Mouse (Mus musculus) CH12.LX (cell line): Measurements from ENCODE around the gene Ptpn21. TPM values are rescaled to one million over a fixed set of nuclear protein-coding genes. Genes with fewer than 3 reads are reported as not detected.

Experiments
- DNase-seq: peaks from one replicate; pipeline ENCODE4 v3.0.0-alpha.2; 2013; ENCODE audit errors: extremely low read depth
- H3K27ac ChIP-seq: 2 replicates; pipeline ENCODE4 v1.5.1; 2012; ENCODE audit warnings: low read depth, mild to moderate bottlenecking, control low read depth, moderate library complexity; ENCODE audit not compliant: insufficient read depth
- H3K27me3 ChIP-seq: replicated peaks from 2 replicates; pipeline ENCODE3; 2012; ENCODE audit warnings: inconsistent platforms
- H3K36me3 ChIP-seq, 2 experiments: replicated peaks in 1 of 2; 2 replicates each; pipeline versions ENCODE3 to v1.6.1; 2012; ENCODE audit warnings: inconsistent platforms in 1 of 2, low read length in 1 of 2, mild to moderate bottlenecking in 1 of 2, mixed read lengths in 1 of 2, moderate library complexity in 1 of 2; ENCODE audit not compliant: control insufficient read depth in 1 of 2, insufficient read depth in 1 of 2
- H3K4me1 ChIP-seq, 2 experiments: 2 replicates each; pipeline ENCODE4 v1.6.1; 2012; ENCODE audit warnings: inconsistent platforms in 1 of 2, moderate library complexity in 1 of 2; ENCODE audit not compliant: insufficient read depth in 2 of 2, control insufficient read depth in 1 of 2
- H3K4me2 ChIP-seq: 2 replicates; pipeline ENCODE4 v1.6.1; 2012; ENCODE audit warnings: low read depth, mild to moderate bottlenecking, control low read depth; ENCODE audit not compliant: poor library complexity, insufficient read depth, severe bottlenecking
- H3K4me3 ChIP-seq, 3 experiments: fragments of 150-350 bp in 1 of 3; sonication (generic) in 1 of 3; replicated peaks in 1 of 3; 2 replicates each; pipeline versions ENCODE3 to v1.5.1; 2011 to 2012; ENCODE audit warnings: low read depth in 2 of 3, low read length in 2 of 3, mild to moderate bottlenecking in 2 of 3, moderate library complexity in 2 of 3, control low read depth in 1 of 3, improper control_type of control experiment in 1 of 3, inconsistent platforms in 1 of 3, mixed read lengths in 1 of 3; ENCODE audit not compliant: poor library complexity in 1 of 3
- H3K79me2 ChIP-seq: replicated peaks from 2 replicates; pipeline ENCODE4 v1.6.1; 2012; ENCODE audit warnings: mild to moderate bottlenecking, moderate library complexity; ENCODE audit not compliant: control insufficient read depth, poor library complexity, insufficient read depth, severe bottlenecking; ENCODE audit errors: extremely low read depth
- H3K9ac ChIP-seq: 2 replicates; pipeline ENCODE4 v1.6.1; 2012; ENCODE audit warnings: low read depth, mild to moderate bottlenecking, control low read depth, moderate library complexity; ENCODE audit not compliant: insufficient read depth
- H3K9me3 ChIP-seq: replicated peaks from 2 replicates; pipeline ENCODE3; 2012; ENCODE audit warnings: low read length, inconsistent platforms, mixed read lengths
- BHLHE40 ChIP-seq: IDR thresholded peaks from 2 replicates; pipeline ENCODE4 v1.6.1; 2011; ENCODE audit warnings: mild to moderate bottlenecking, low read depth, low read length, improper control_type of control experiment
- CHD1 ChIP-seq: IDR thresholded peaks from 2 replicates; pipeline ENCODE4 v1.6.1; 2012; ENCODE audit warnings: low read depth, low read length, improper control_type of control experiment, inconsistent platforms
- CHD2 ChIP-seq: IDR thresholded peaks from 2 replicates; pipeline ENCODE4 v1.6.1; 2011; ENCODE audit warnings: low read length, improper control_type of control experiment
- CTCF ChIP-seq, 2 experiments: IDR thresholded peaks in 1 of 2; conservative IDR thresholded peaks in 1 of 2; 2 replicates each; pipeline ENCODE4 v1.5.1; 2011 to 2012; ENCODE audit warnings: low read depth in 2 of 2, low read length in 2 of 2, improper control_type of control experiment in 1 of 2, inconsistent platforms in 1 of 2, mild to moderate bottlenecking in 1 of 2, moderate library complexity in 1 of 2
- E2F4 ChIP-seq: IDR thresholded peaks from 2 replicates; pipeline ENCODE4 v1.6.1; 2011; ENCODE audit warnings: low read depth, low read length, improper control_type of control experiment; ENCODE audit not compliant: insufficient replicate concordance
- ELF1 ChIP-seq: IDR thresholded peaks from 2 replicates; pipeline ENCODE4 v1.6.1; 2014; ENCODE audit warnings: low read depth, mild to moderate bottlenecking, inconsistent platforms, low read length, improper control_type of control experiment
- EP300 ChIP-seq: IDR thresholded peaks from 2 replicates; pipeline ENCODE4 v1.6.1; 2011; ENCODE audit warnings: low read length, improper control_type of control experiment
- ETS1 ChIP-seq: conservative IDR thresholded peaks from 2 replicates; pipeline ENCODE4 v1.6.1; 2012; ENCODE audit warnings: low read depth, mild to moderate bottlenecking, inconsistent platforms, low read length, improper control_type of control experiment, moderate library complexity
- GABPA ChIP-seq: IDR thresholded peaks from 2 replicates; pipeline ENCODE4 v1.6.1; 2012; ENCODE audit warnings: low read depth, low read length, improper control_type of control experiment, inconsistent platforms; ENCODE audit not compliant: insufficient replicate concordance
- HCFC1 ChIP-seq: IDR thresholded peaks from 2 replicates; pipeline ENCODE4 v1.6.1; 2012; ENCODE audit warnings: low read depth, mild to moderate bottlenecking, inconsistent platforms, low read length, improper control_type of control experiment
- IRF4 ChIP-seq: IDR thresholded peaks from 2 replicates; pipeline ENCODE4 v1.6.1; 2014; ENCODE audit warnings: low read depth, mild to moderate bottlenecking, inconsistent platforms, low read length, improper control_type of control experiment
- JUN ChIP-seq: IDR thresholded peaks from 2 replicates; pipeline ENCODE4 v1.6.1; 2011; ENCODE audit warnings: low read depth, mild to moderate bottlenecking, low read length, improper control_type of control experiment, moderate library complexity; ENCODE audit not compliant: insufficient read depth
- JUND ChIP-seq: conservative IDR thresholded peaks from 2 replicates; pipeline ENCODE4 v1.6.1; 2011; ENCODE audit warnings: low read depth, low read length, improper control_type of control experiment
- KAT2A ChIP-seq: IDR thresholded peaks from 2 replicates; pipeline ENCODE4 v1.6.1; 2012; ENCODE audit warnings: low read length, improper control_type of control experiment, inconsistent platforms; ENCODE audit not compliant: insufficient replicate concordance
- MAFK ChIP-seq: IDR thresholded peaks from 2 replicates; pipeline ENCODE4 v1.6.1; 2011; ENCODE audit warnings: low read length, improper control_type of control experiment; ENCODE audit not compliant: insufficient replicate concordance
- MAX ChIP-seq: IDR thresholded peaks from 2 replicates; pipeline ENCODE4 v1.6.1; 2011; ENCODE audit warnings: low read length, improper control_type of control experiment
- MAZ ChIP-seq: IDR thresholded peaks from 2 replicates; pipeline ENCODE4 v1.6.1; 2012; ENCODE audit warnings: low read depth, mild to moderate bottlenecking, inconsistent platforms, low read length, improper control_type of control experiment, moderate library complexity
- MEF2A ChIP-seq: IDR thresholded peaks from 2 replicates; pipeline ENCODE4 v1.6.1; 2014; ENCODE audit warnings: low read depth, mild to moderate bottlenecking, inconsistent platforms, low read length, improper control_type of control experiment, borderline replicate concordance
- MXI1 ChIP-seq: IDR thresholded peaks from 2 replicates; pipeline ENCODE4 v1.6.1; 2011; ENCODE audit warnings: mild to moderate bottlenecking, low read depth, low read length, improper control_type of control experiment
- MYC ChIP-seq: IDR thresholded peaks from 2 replicates; pipeline ENCODE4 v1.6.1; 2011; ENCODE audit warnings: low read depth, mild to moderate bottlenecking, improper control_type of control experiment, low read length
- NELFE ChIP-seq: IDR thresholded peaks from 2 replicates; pipeline ENCODE4 v1.6.1; 2011; ENCODE audit warnings: low read depth, low read length, improper control_type of control experiment
- NRF1 ChIP-seq: IDR thresholded peaks from 2 replicates; pipeline ENCODE4 v1.6.1; 2014; ENCODE audit warnings: low read depth, mild to moderate bottlenecking, inconsistent platforms, low read length, improper control_type of control experiment, moderate library complexity
- PAX5 ChIP-seq: IDR thresholded peaks from 2 replicates; pipeline ENCODE4 v1.6.1; 2012; ENCODE audit warnings: low read length, inconsistent platforms, mixed read lengths
- POLR2A ChIP-seq: IDR thresholded peaks from 2 replicates; pipeline ENCODE4 v1.6.1; 2011; ENCODE audit warnings: low read depth, mild to moderate bottlenecking, improper control_type of control experiment, low read length
- POLR2AphosphoS2 ChIP-seq: IDR thresholded peaks from 2 replicates; pipeline ENCODE4 v1.6.1; 2011; ENCODE audit warnings: low read depth, low read length, improper control_type of control experiment
- RAD21 ChIP-seq: IDR thresholded peaks from 2 replicates; pipeline ENCODE4 v1.6.1; 2011; ENCODE audit warnings: low read depth, mild to moderate bottlenecking, low read length, improper control_type of control experiment, moderate library complexity
- RCOR1 ChIP-seq: conservative IDR thresholded peaks from 2 replicates; pipeline ENCODE4 v1.6.1; 2012; ENCODE audit warnings: low read depth, mild to moderate bottlenecking, inconsistent platforms, low read length, improper control_type of control experiment
- SIN3A ChIP-seq: IDR thresholded peaks from 2 replicates; pipeline ENCODE4 v1.6.1; 2012; ENCODE audit warnings: low read length, improper control_type of control experiment, inconsistent platforms
- SMC3 ChIP-seq: IDR thresholded peaks from 2 replicates; pipeline ENCODE4 v1.6.1; 2011; ENCODE audit warnings: low read depth, low read length, improper control_type of control experiment
- TBP ChIP-seq: conservative IDR thresholded peaks from 2 replicates; pipeline ENCODE4 v1.6.1; 2011; ENCODE audit warnings: low read depth, low read length, improper control_type of control experiment
- TCF12 ChIP-seq: IDR thresholded peaks from 2 replicates; pipeline ENCODE4 v1.6.1; 2014; ENCODE audit warnings: low read depth, mild to moderate bottlenecking, inconsistent platforms, low read length, improper control_type of control experiment
- UBTF ChIP-seq: IDR thresholded peaks from 2 replicates; pipeline ENCODE4 v1.6.1; 2012; ENCODE audit warnings: low read depth, mild to moderate bottlenecking, inconsistent platforms, low read length, improper control_type of control experiment, moderate library complexity
- USF1 ChIP-seq: IDR thresholded peaks from 2 replicates; pipeline ENCODE4 v1.6.1; 2014; ENCODE audit warnings: low read depth, mild to moderate bottlenecking, inconsistent platforms, low read length, improper control_type of control experiment
- USF2 ChIP-seq: conservative IDR thresholded peaks from 2 replicates; pipeline ENCODE4 v1.6.1; 2011; ENCODE audit warnings: low read depth, low read length, improper control_type of control experiment
- ZC3H11A ChIP-seq: IDR thresholded peaks from 2 replicates; pipeline ENCODE4 v1.6.1; 2012; ENCODE audit warnings: low read depth, mild to moderate bottlenecking, inconsistent platforms, low read length, improper control_type of control experiment
- ZKSCAN1 ChIP-seq: IDR thresholded peaks from 2 replicates; pipeline ENCODE4 v1.6.1; 2012; ENCODE audit warnings: low read depth, inconsistent platforms, low read length, improper control_type of control experiment, borderline replicate concordance
- ZMIZ1 ChIP-seq: IDR thresholded peaks from 2 replicates; pipeline ENCODE4 v1.6.1; 2012; ENCODE audit warnings: low read depth, mild to moderate bottlenecking, inconsistent platforms, low read length, improper control_type of control experiment
- ZNF384 ChIP-seq: IDR thresholded peaks from 2 replicates; pipeline ENCODE4 v1.6.1; 2012; ENCODE audit warnings: low read depth, low read length, improper control_type of control experiment, inconsistent platforms
- dilution Hi-C: fragments of 300-500 bp; cut with MboI; formaldehyde crosslinking; loops from 2 replicates; pipeline ENCODE4 v1.14.3; 2020; ENCODE audit warnings: low sequenced_read_pairs; ENCODE audit not compliant: extremely low pct_unique_long_range_greater_than_20kb, extremely low pct_ligation_motif_present
- in situ Hi-C: fragments of 300-500 bp; cut with MboI; formaldehyde crosslinking; loops from 3 replicates; pipeline ENCODE4 v1.14.3; 2019; ENCODE audit warnings: low sequenced_read_pairs, low pct_ligation_motif_present, low pct_unique_long_range_greater_than_20kb, mixed read lengths
- polyA plus RNA-seq: library from polyadenylated mRNA; unstranded; fragments of >175 nt; gene quantifications from 2 replicates; pipeline ENCODE4 v1.2.1, GENCODE M21; 2012; ENCODE audit warnings: low read depth; ENCODE audit not compliant: insufficient read length
- total RNA-seq, 2 experiments: library from RNA; depleted of rRNA; stranded (reverse); fragments of 300-350 nt in 1 of 2; fragments of >200 nt in 1 of 2; gene quantifications; 2 replicates each; pipeline ENCODE4 v1.2.3; 2012 to 2014

Gene Ptpn21
- total and polyA plus RNA-seq, 3 experiments: 2.2 to 5.8 (median 3.5) TPM

DNA sequence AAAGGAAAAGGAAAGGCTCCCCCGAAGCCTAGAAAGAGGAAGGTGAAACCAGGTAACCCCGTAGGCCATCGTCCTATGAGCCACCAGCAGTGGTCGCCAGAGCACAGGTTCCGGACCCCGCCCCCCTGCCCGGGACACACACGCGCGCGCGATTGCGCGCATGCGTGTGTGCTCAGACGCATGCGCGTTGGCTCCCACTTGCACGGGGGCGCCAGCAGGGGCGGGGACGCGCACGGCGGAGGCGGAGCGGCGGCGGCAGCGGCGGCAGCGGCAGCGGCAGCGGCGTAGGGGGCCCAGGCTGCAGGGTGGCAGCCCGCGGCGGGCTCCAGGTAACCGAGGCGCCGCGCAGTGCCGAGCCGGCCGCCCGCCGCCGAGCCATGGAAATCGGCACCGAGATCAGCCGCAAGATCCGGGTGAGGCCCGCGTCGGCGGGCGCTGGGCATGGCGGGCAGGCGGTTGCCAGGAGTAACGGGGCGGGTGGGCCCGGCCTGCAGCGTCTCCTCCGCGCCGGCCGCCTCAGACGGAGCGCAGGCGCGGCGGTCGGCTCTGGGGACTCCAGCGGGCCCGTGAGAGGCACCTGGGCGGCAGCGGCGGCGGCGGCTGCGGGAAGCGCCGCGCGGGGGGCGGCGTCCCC lies 9.7 kb upstream of the Ptpn21 start, which contains the start of gene Zc3h14:
Zc3h14 (plus strand) TSS at position 219 of the 634 bp plus-strand sequence.
- Histone ChIP-seq H3K79me2 (peaks cover 44% of the 10 kb centered on the region), H3K4me1 (peaks cover 2 to 38% of the 10 kb centered on the region in 2 experiments; a peak in 2 of 4 replicates), H3K27me3 (peaks cover 19% of the 10 kb centered on the region), H3K9me3 (no peaks in the 10 kb centered on the region), H3K9ac (peak within 1 kb of the TSS; percentile 83), H3K4me2 (peak within 1 kb of the TSS; percentile 94), H3K4me3 (peak within 1 kb of the TSS; percentile 65 to 93 (median 83)), H3K36me3 (peaks cover 0 to 27% of the 10 kb centered on the region in 2 experiments), H3K27ac (peak within 1 kb of the TSS; percentile 53)
- TF ChIP-seq MAX (peak; percentile 76), NELFE (peak; percentile 73; the same call in 1 of the 2 replicates), CHD1 (no peak), USF1 (no peak), ZMIZ1 (no peak), UBTF (0 out of 2 replicates have a peak, but pooled peaks have one; percentile 11), SIN3A (peak; percentile 80), MAZ (0 out of 2 replicates have a peak, but pooled peaks have one; percentile 65), HCFC1 (peak; percentile 74), IRF4 (peak; percentile 48; the same call in 1 of the 2 replicates), JUN (no peak), ELF1 (peak; percentile 76), TCF12 (peak; percentile 66; the same call in 1 of the 2 replicates), E2F4 (no peak), MXI1 (peak; percentile 69; the same call in 1 of the 2 replicates), MEF2A (peak; percentile 52; the same call in 1 of the 2 replicates), GABPA (no peak), ZKSCAN1 (no peak), EP300 (no peak), KAT2A (0 out of 2 replicates have a peak, but pooled peaks have one; percentile 63), POLR2AphosphoS2 (no peak), POLR2A (peak; percentile 44), TBP (0 out of 2 replicates have a peak, but pooled peaks have one; percentile 36), USF2 (no peak), CTCF (conservative IDR thresholded peaks at IDR 0.05 in 1 of 2, IDR thresholded peaks at IDR 0.05 in 1 of 2; ENCODE audit: low read depth in 2 of 2, low read length in 2 of 2) (peak in 1 of 2 experiments; percentile 77; a peak in 2 of 4 replicates), NRF1 (peak; percentile 95), JUND (no peak), MAFK (no peak), ZC3H11A (no peak), ZNF384 (no peak), RAD21 (no peak), BHLHE40 (peak; percentile 73), ETS1 (no peak), RCOR1 (no peak), CHD2 (no peak), SMC3 (no peak; the same call in 1 of the 2 replicates), PAX5 (no peak), MYC (peak; percentile 51; the same call in 1 of the 2 replicates)
- in situ Hi-C loops: no loop called here
- DNase-seq: peak; percentile 93
- dilution Hi-C loops: no loop called here
